Mouse (Mus musculus) intestine, embryonic 16.5 days (tissue): Measurements from ENCODE around the gene Map3k20. TPM values are rescaled to one million over a fixed set of nuclear protein-coding genes. Genes with fewer than 3 reads are reported as not detected.

Source experiments
- ATAC-seq: fragments of 200-750 bp; cut with Nextera tagmentation; 2 replicates; pipeline ENCODE4 v1.8.0; 2017; ENCODE audit warnings: moderate TSS enrichment, moderate library complexity
- H3K27ac ChIP-seq: fragments of 300-500 bp; sonication (generic); 2 replicates; pipeline ENCODE4 v1.5.1; 2014; ENCODE audit warnings: mild to moderate bottlenecking, low read length
- H3K27me3 ChIP-seq: fragments of 300-500 bp; sonication (generic); replicated peaks from 2 replicates; pipeline ENCODE4 v1.6.1; 2014; ENCODE audit warnings: low read length, control low read depth, mixed read lengths; ENCODE audit not compliant: control insufficient read depth, insufficient read depth
- H3K36me3 ChIP-seq: fragments of 300-500 bp; sonication (generic); 2 replicates; pipeline ENCODE4 v1.6.1; 2014; ENCODE audit warnings: low read length, control low read depth; ENCODE audit not compliant: control insufficient read depth, insufficient read depth
- H3K4me1 ChIP-seq: fragments of 300-500 bp; sonication (generic); 2 replicates; pipeline ENCODE4 v1.6.1; 2014; ENCODE audit warnings: low read length, control low read depth, mixed read lengths; ENCODE audit not compliant: control insufficient read depth, insufficient read depth
- H3K4me2 ChIP-seq: fragments of 300-500 bp; sonication (generic); 2 replicates; pipeline ENCODE4 v1.6.1; 2014; ENCODE audit warnings: low read depth, low read length, control low read depth
- H3K4me3 ChIP-seq: fragments of 300-500 bp; sonication (generic); 2 replicates; pipeline ENCODE4 v1.5.1; 2014; ENCODE audit warnings: mild to moderate bottlenecking, low read length
- H3K9ac ChIP-seq: fragments of 300-500 bp; sonication (generic); 2 replicates; pipeline ENCODE4 v1.6.1; 2014; ENCODE audit warnings: low read depth, low read length
- H3K9me3 ChIP-seq: fragments of 300-500 bp; sonication (generic); 2 replicates; pipeline ENCODE4 v1.6.1; 2016; ENCODE audit warnings: low read length, control low read depth; ENCODE audit not compliant: control insufficient read depth
- WGBS: fragments of 180-500 bp; shearing (Covaris S2); extraction: QIAGEN DNeasy Blood & Tissue Kit; methylation state at CpG from one replicate; pipeline ENCODE4 v1.1.7; 2014; 5-methylcytosine and 5-hydroxymethylcytosine counted together
- polyA plus RNA-seq: library from polyadenylated mRNA; unstranded; fragments of >200 nt; fragmentation: Nextera tagmentation; extraction: Ambion mirVana; gene quantifications from 2 replicates; pipeline ENCODE4 v1.2.1, GENCODE M21; 2015

Gene Map3k20
- 13.8 and 14.8 TPM in 2 replicates for polyA plus RNA-seq

GRCm38 (mm10) chr2:72285256-72285887, at the start of gene Map3k20:
Gene Map3k20 (plus strand): TSS chr2:72285637.
- Histone ChIP-seq H3K4me1 (peaks cover 19% of the 10 kb centered on the region), H3K9ac (peak within 1 kb of the TSS; percentile 87), H3K36me3 (no peaks in the 10 kb centered on the region), H3K27me3 (no peaks in the 10 kb centered on the region), H3K27ac (peak within 1 kb of the TSS; percentile 55), H3K9me3 (no peaks in the 10 kb centered on the region), H3K4me3 (peak within 1 kb of the TSS; percentile 66), H3K4me2 (peak within 1 kb of the TSS; percentile 66)
- 4% methylated on average over 39 of the region's 50 CpGs for WGBS
- ATAC-seq = peak; percentile 88

DNA sequence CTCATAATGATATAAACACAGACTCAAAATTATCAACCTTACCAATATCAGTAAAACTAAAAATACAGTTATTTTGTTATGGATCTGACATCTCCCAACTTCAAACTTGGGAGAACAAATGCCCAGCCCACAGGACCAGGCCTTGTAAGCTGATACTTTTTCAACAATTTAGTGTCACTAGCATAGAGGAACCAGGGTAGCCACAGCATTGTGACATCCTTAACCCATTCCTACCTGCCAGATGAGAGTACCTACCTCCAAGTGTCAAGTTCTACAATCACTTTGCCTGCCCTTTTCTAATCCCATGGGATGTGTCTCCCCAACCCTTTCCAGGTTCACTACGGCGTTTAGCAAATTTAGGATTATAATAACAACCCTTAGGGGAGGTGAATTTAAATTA, 47.0 kb upstream of the Map3k20 start:
- Histone ChIP-seq H3K4me2 (no peak overlapping the region), H3K27me3 (no peaks in the 10 kb centered on the region), H3K36me3 (no peaks in the 10 kb centered on the region), H3K4me1 (peaks cover 5% of the 10 kb centered on the region; the same call in 1 of the 2 replicates), H3K4me3 (no peak overlapping the region), H3K9ac (no peak overlapping the region), H3K9me3 (no peaks in the 10 kb centered on the region), H3K27ac (no peak overlapping the region)
- no peak for ATAC-seq
- 80% methylated on average over 2 of the region's 2 CpGs for WGBS

GRCm38 (mm10) chr2:72238925-72239324, 46.5 kb upstream of the Map3k20 start:
- H3K4me3 ChIP-seq = no peak overlapping the region
- H3K27me3 ChIP-seq = no peaks in the 10 kb centered on the region
- no peaks in the 10 kb centered on the region for H3K9me3 ChIP-seq
- peaks cover 5% of the 10 kb centered on the region; the same call in 1 of the 2 replicates for H3K4me1 ChIP-seq
- ATAC-seq = no peak
- 73% methylated on average over 11 of the region's 11 CpGs for WGBS
- no peak overlapping the region for H3K27ac ChIP-seq
- H3K4me2 ChIP-seq = no peak overlapping the region
- H3K36me3 ChIP-seq = no peaks in the 10 kb centered on the region
- no peak overlapping the region for H3K9ac ChIP-seq

DNA sequence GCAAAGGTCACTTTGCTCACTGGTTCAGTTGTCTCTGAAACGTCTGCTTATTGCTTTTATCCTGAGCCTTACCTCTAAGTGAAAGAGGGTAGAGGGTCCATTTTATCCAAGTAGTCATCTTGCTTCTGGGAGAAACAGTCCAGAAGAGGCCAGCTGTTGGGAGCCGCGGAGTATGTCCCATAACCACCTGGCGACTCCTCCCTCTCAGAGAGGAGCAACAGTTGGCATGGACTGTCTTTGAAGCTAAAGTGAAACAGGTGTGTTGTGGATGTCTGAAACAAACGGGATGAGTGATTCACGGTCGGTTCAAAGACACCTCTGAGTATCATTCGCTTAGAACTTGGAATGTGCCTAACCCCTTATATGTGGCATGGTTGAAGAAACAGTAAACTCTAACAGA, 46.0 kb upstream of the Map3k20 start:
- no peak for ATAC-seq
- no peaks in the 10 kb centered on the region for H3K9me3 ChIP-seq
- H3K4me1 ChIP-seq = peaks cover 5% of the 10 kb centered on the region; the same call in 1 of the 2 replicates
- no peak overlapping the region for H3K4me3 ChIP-seq
- H3K4me2 ChIP-seq = no peak overlapping the region
- 84% methylated on average over 8 of the region's 8 CpGs for WGBS
- no peak overlapping the region for H3K27ac ChIP-seq
- H3K27me3 ChIP-seq = no peaks in the 10 kb centered on the region
- H3K9ac ChIP-seq = no peak overlapping the region
- H3K36me3 ChIP-seq = no peaks in the 10 kb centered on the region

- no peaks in the 10 kb centered on the region for H3K27me3 ChIP-seq
- no peak overlapping the region for H3K4me2 ChIP-seq
- no peaks in the 10 kb centered on the region for H3K9me3 ChIP-seq
- no peak overlapping the region for H3K9ac ChIP-seq
- no peak for ATAC-seq
- no peaks in the 10 kb centered on the region for H3K36me3 ChIP-seq
- H3K27ac ChIP-seq = no peak overlapping the region
- H3K4me3 ChIP-seq = no peak overlapping the region
- H3K4me1 ChIP-seq = peaks cover 5% of the 10 kb centered on the region; the same call in 1 of the 2 replicates
- 60% methylated on average over 7 of the region's 7 CpGs for WGBS
These were observed 45.4 kb upstream of the Map3k20 start for GRCm38 (mm10) chr2:72239993-72240392.

GRCm38 (mm10) chr2:72240691-72241090, 44.7 kb upstream of the Map3k20 start:
- Histone ChIP-seq H3K9ac (no peak overlapping the region), H3K9me3 (no peaks in the 10 kb centered on the region), H3K27ac (no peak overlapping the region), H3K4me2 (no peak overlapping the region), H3K4me1 (peaks cover 7% of the 10 kb centered on the region; the same call in 1 of the 2 replicates), H3K4me3 (no peak overlapping the region), H3K27me3 (no peaks in the 10 kb centered on the region), H3K36me3 (no peaks in the 10 kb centered on the region)
- no peak for ATAC-seq
- 81% methylated on average over 7 of the region's 7 CpGs for WGBS

- no peak for ATAC-seq
- no peak overlapping the region for H3K4me2 ChIP-seq
- H3K4me3 ChIP-seq = peak overlapping the region; percentile 34
- no peaks in the 10 kb centered on the region for H3K36me3 ChIP-seq
- 51% methylated on average over 14 of the region's 14 CpGs for WGBS
- no peak overlapping the region for H3K27ac ChIP-seq
- no peaks in the 10 kb centered on the region for H3K27me3 ChIP-seq
- H3K4me1 ChIP-seq = peaks cover 7% of the 10 kb centered on the region; the same call in 1 of the 2 replicates
- no peak overlapping the region for H3K9ac ChIP-seq
- no peaks in the 10 kb centered on the region for H3K9me3 ChIP-seq
These were observed 43.5 kb upstream of the Map3k20 start for GRCm38 (mm10) chr2:72241714-72242472.

- H3K4me2 ChIP-seq = no peak overlapping the region
- no peak overlapping the region for H3K9ac ChIP-seq
- ATAC-seq = no peak
- no peaks in the 10 kb centered on the region for H3K9me3 ChIP-seq
- 49% methylated on average over 12 of the region's 12 CpGs for WGBS
- H3K4me1 ChIP-seq = peaks cover 11% of the 10 kb centered on the region
- H3K4me3 ChIP-seq = no peak overlapping the region
- H3K27ac ChIP-seq = no peak overlapping the region
- H3K27me3 ChIP-seq = no peaks in the 10 kb centered on the region
- no peaks in the 10 kb centered on the region for H3K36me3 ChIP-seq
These were observed 42.3 kb upstream of the Map3k20 start for GRCm38 (mm10) chr2:72242910-72243675.

DNA sequence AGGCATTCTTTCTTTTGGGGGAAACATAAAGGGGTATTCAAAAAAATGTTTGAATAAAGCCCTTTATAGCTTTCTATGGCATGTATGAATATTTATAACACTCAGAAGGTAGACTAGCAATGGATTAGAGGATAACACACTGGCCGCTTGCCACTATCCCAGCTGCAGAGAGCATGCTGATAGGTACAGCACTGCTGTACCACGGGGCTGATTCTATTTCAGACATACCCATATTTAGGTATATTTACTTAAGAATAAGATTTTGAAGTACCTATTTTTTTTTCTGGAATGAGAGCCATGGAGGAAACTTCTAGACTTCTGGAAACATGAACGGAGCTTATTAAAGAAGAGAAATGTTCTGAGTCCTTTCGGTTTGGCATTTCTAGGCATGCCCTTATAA, 39.8 kb upstream of the Map3k20 start:
- Histone ChIP-seq H3K9me3 (no peaks in the 10 kb centered on the region), H3K27me3 (no peaks in the 10 kb centered on the region), H3K9ac (no peak overlapping the region), H3K4me3 (no peak overlapping the region), H3K4me1 (peaks cover 11% of the 10 kb centered on the region), H3K27ac (no peak overlapping the region), H3K36me3 (no peaks in the 10 kb centered on the region), H3K4me2 (no peak overlapping the region)
- WGBS = 67% methylated on average over 4 of the region's 4 CpGs
- ATAC-seq = no peak
